Mouse (Mus musculus): Measurements from ENCODE around the gene D630003M21Rik. TPM values are rescaled to one million over a fixed set of nuclear protein-coding genes. Genes with fewer than 3 reads are reported as not detected.
A peak's percentile ranks its signal among the peaks of the same experiment; 100 is the strongest.

D630003M21Rik gene
- polyA plus RNA-seq, 1 experiment from 2014 or later = 1.7 TPM

- Histone ChIP-seq H3K4me1 (replicated peaks; ENCODE audit: control insufficient read depth, insufficient read depth) (no peaks in the 10 kb centered on the region), H3K36me3 (ENCODE audit: control insufficient read depth, insufficient read depth, low read length) (no peaks in the 10 kb centered on the region), H3K4me3 (ENCODE audit: low read depth, low read length) (peak overlapping the region; percentile 26; the same call in 1 of the 2 replicates), H3K4me2 (replicated peaks; ENCODE audit: low read depth) (peak overlapping the region; percentile 47), H3K9me3 (ENCODE audit: control insufficient read depth, low read length) (no peaks in the 10 kb centered on the region), H3K27ac (replicated peaks) (peak overlapping the region; percentile 61), H3K9ac (ENCODE audit: low read length) (peak overlapping the region; percentile 27; the same call in 1 of the 2 replicates), H3K27me3 (ENCODE audit: control insufficient read depth, insufficient read depth, low read length) (no peaks in the 10 kb centered on the region)
- TF ChIP-seq CTCF (IDR thresholded peaks at IDR 0.05; ENCODE audit: low read depth) = no peak
- TF ChIP-seq EP300 (optimal IDR thresholded peaks at IDR 0.05) = no peak
- ATAC-seq (ENCODE audit: low FRiP score, low TSS enrichment) (peak; percentile 24; the same call in 1 of the 2 replicates), DNase-seq (ENCODE audit: low spot score) (peak; percentile 41)
- WGBS = 18% methylated on average over 18 of the region's 18 CpGs
Observed at GRCm38 (mm10) chr2:158179370-158180111, 49.5 kb downstream of the D630003M21Rik start.

GRCm38 (mm10) chr2:158178696-158179369 lies 50.2 kb downstream of the D630003M21Rik start:
- Histone ChIP-seq H3K4me1 (replicated peaks; ENCODE audit: control insufficient read depth, insufficient read depth) (no peaks in the 10 kb centered on the region), H3K27me3 (ENCODE audit: control insufficient read depth, insufficient read depth, low read length) (no peaks in the 10 kb centered on the region), H3K4me2 (replicated peaks; ENCODE audit: low read depth) (peak overlapping the region; percentile 47), H3K9ac (ENCODE audit: low read length) (no peak overlapping the region), H3K4me3 (ENCODE audit: low read depth, low read length) (peak overlapping the region; percentile 26), H3K36me3 (ENCODE audit: control insufficient read depth, insufficient read depth, low read length) (no peaks in the 10 kb centered on the region), H3K9me3 (ENCODE audit: control insufficient read depth, low read length) (no peaks in the 10 kb centered on the region), H3K27ac (replicated peaks) (peak overlapping the region; percentile 61)
- DNase-seq (ENCODE audit: low spot score) (peak; percentile 91), ATAC-seq (ENCODE audit: low FRiP score, low TSS enrichment) (peak; percentile 79)
- 9% methylated on average over 16 of the region's 19 CpGs for WGBS
- TF ChIP-seq EP300 (optimal IDR thresholded peaks at IDR 0.05) (no peak), CTCF (IDR thresholded peaks at IDR 0.05; ENCODE audit: low read depth) (peak; percentile 37; the same call in 1 of the 2 replicates)

- H3K27me3 ChIP-seq (ENCODE audit: control insufficient read depth, insufficient read depth, low read length) = no peaks in the 10 kb centered on the region
- no peak overlapping the region for H3K9ac ChIP-seq (ENCODE audit: low read length)
- 76% methylated on average over 4 of the region's 4 CpGs for WGBS
- no peaks in the 10 kb centered on the region for H3K9me3 ChIP-seq (ENCODE audit: control insufficient read depth, low read length)
- H3K4me3 ChIP-seq (ENCODE audit: low read depth, low read length) = no peak overlapping the region
- ATAC-seq (ENCODE audit: low FRiP score, low TSS enrichment) (no peak), DNase-seq (ENCODE audit: low spot score) (no peak)
- no peaks in the 10 kb centered on the region for H3K36me3 ChIP-seq (ENCODE audit: control insufficient read depth, insufficient read depth, low read length)
- no peak overlapping the region for H3K4me2 ChIP-seq (replicated peaks; ENCODE audit: low read depth)
- H3K4me1 ChIP-seq (replicated peaks; ENCODE audit: control insufficient read depth, insufficient read depth) = no peaks in the 10 kb centered on the region
- H3K27ac ChIP-seq (replicated peaks) = no peak overlapping the region
- TF ChIP-seq CTCF (IDR thresholded peaks at IDR 0.05; ENCODE audit: low read depth) (no peak), EP300 (optimal IDR thresholded peaks at IDR 0.05) (no peak)
Observed at GRCm38 (mm10) chr2:158178139-158178538, 50.9 kb downstream of the D630003M21Rik start.

- TF ChIP-seq EP300 (optimal IDR thresholded peaks at IDR 0.05) = no peak
- TF ChIP-seq CTCF (IDR thresholded peaks at IDR 0.05; ENCODE audit: low read depth) = no peak
- Histone ChIP-seq H3K36me3 (ENCODE audit: control insufficient read depth, insufficient read depth, low read length) (no peaks in the 10 kb centered on the region), H3K27ac (replicated peaks) (no peak overlapping the region), H3K27me3 (ENCODE audit: control insufficient read depth, insufficient read depth, low read length) (no peaks in the 10 kb centered on the region), H3K4me3 (ENCODE audit: low read depth, low read length) (no peak overlapping the region), H3K9me3 (ENCODE audit: control insufficient read depth, low read length) (no peaks in the 10 kb centered on the region), H3K9ac (ENCODE audit: low read length) (no peak overlapping the region), H3K4me1 (replicated peaks; ENCODE audit: control insufficient read depth, insufficient read depth) (no peaks in the 10 kb centered on the region), H3K4me2 (replicated peaks; ENCODE audit: low read depth) (no peak overlapping the region)
- ATAC-seq (ENCODE audit: low FRiP score, low TSS enrichment) (no peak), DNase-seq (ENCODE audit: low spot score) (no peak)
- WGBS = 88% methylated on average over 3 of the region's 3 CpGs
Observed at GRCm38 (mm10) chr2:158177574-158177973, 51.4 kb downstream of the D630003M21Rik start.

GRCm38 (mm10) chr2:158176763-158177162 lies 52.3 kb downstream of the D630003M21Rik start:
- 93% methylated on average over 9 of the region's 9 CpGs for WGBS
- Histone ChIP-seq H3K4me1 (replicated peaks; ENCODE audit: control insufficient read depth, insufficient read depth) (no peaks in the 10 kb centered on the region), H3K9me3 (ENCODE audit: control insufficient read depth, low read length) (no peaks in the 10 kb centered on the region), H3K4me3 (ENCODE audit: low read depth, low read length) (no peak overlapping the region), H3K4me2 (replicated peaks; ENCODE audit: low read depth) (no peak overlapping the region), H3K36me3 (ENCODE audit: control insufficient read depth, insufficient read depth, low read length) (no peaks in the 10 kb centered on the region), H3K9ac (ENCODE audit: low read length) (no peak overlapping the region), H3K27me3 (ENCODE audit: control insufficient read depth, insufficient read depth, low read length) (no peaks in the 10 kb centered on the region), H3K27ac (replicated peaks) (no peak overlapping the region)
- 0 out of 2 replicates have a peak, but pooled peaks have one; percentile 10 for TF ChIP-seq CTCF (IDR thresholded peaks at IDR 0.05; ENCODE audit: low read depth)
- no peak for TF ChIP-seq EP300 (optimal IDR thresholded peaks at IDR 0.05)
- ATAC-seq (ENCODE audit: low FRiP score, low TSS enrichment) (no peak), DNase-seq (ENCODE audit: low spot score) (no peak)

GRCm38 (mm10) chr2:158175433-158175832 lies 53.6 kb downstream of the D630003M21Rik start:
- no peak for TF ChIP-seq EP300 (optimal IDR thresholded peaks at IDR 0.05)
- no peak for TF ChIP-seq CTCF (IDR thresholded peaks at IDR 0.05; ENCODE audit: low read depth)
- Histone ChIP-seq H3K9ac (ENCODE audit: low read length) (no peak overlapping the region), H3K36me3 (ENCODE audit: control insufficient read depth, insufficient read depth, low read length) (no peaks in the 10 kb centered on the region), H3K27me3 (ENCODE audit: control insufficient read depth, insufficient read depth, low read length) (no peaks in the 10 kb centered on the region), H3K4me1 (replicated peaks; ENCODE audit: control insufficient read depth, insufficient read depth) (no peaks in the 10 kb centered on the region), H3K9me3 (ENCODE audit: control insufficient read depth, low read length) (no peaks in the 10 kb centered on the region), H3K4me3 (ENCODE audit: low read depth, low read length) (no peak overlapping the region), H3K27ac (replicated peaks) (no peak overlapping the region), H3K4me2 (replicated peaks; ENCODE audit: low read depth) (no peak overlapping the region)
- WGBS = 49% methylated on average over 3 of the region's 3 CpGs
- DNase-seq (ENCODE audit: low spot score) = peak; percentile 42
- peak; percentile 73 for ATAC-seq (ENCODE audit: low FRiP score, low TSS enrichment)
